Mouse (Mus musculus) ovary, adult 18-20 months (tissue): ENCODE measurements around the gene Gm17428.
"Not testable (repeated sequence)": the region's sequence is repeated elsewhere in the genome, so short reads cannot be mapped to it uniquely, and the experiment has no call there.

Source experiments
- DNase-seq: peaks from one replicate; pipeline ENCODE4 v3.0.0; 2022; ENCODE audit warnings: low spot score, mixed read lengths

Gm17428 gene

GRCm38 (mm10) chr14:54976633-54977032 is at the start of gene Gm17428:
Gene Gm17428, plus strand, starts transcription at chr14:54976933.
- no peak for DNase-seq

DNA sequence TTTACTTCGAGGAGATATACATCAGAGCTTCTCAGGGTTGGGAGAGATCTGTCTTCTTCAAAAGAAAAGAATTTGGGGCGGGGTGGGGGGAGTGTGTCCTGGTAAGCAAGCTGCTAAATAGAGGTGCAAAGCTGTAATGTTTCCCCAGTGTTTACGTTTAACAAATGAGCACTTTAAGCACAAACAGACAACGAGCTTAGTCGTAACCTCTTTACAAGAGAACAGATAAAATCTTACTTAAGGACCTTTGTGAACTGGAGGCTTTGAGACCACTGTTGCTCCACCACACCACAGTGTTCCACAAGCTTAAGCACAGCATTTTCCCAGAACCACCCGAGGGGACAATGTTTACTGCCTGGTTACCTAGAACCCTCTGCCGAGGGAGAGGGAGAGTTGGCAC is 49.4 kb upstream of the Gm17428 start:
- DNase-seq = no peak

- no peak for DNase-seq
Observed at GRCm38 (mm10) chr14:54929801-54930200, 46.9 kb upstream of the Gm17428 start.

DNA sequence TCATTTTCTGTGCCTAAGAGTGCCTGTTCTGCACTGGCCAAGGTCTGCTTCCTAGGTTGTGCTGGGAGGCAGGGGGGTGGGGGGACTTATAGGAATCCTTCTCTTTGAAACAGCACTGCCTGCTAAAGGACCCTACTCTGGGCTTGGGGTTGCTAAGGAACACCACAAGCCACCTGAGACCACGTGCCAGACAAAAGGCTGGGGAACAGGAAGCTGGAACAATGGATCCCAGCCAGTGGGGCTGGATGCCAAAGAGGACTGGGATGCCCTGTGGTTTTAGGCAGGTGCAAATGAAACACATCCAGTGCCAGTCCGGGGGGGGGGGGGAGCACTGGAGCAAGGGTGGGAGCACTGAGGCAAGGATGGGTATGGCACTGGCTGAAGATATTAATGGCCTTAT is 46.3 kb upstream of the Gm17428 start:
- no peak for DNase-seq

GRCm38 (mm10) chr14:54932645-54933150 is 44.0 kb upstream of the Gm17428 start, which contains the start of gene Il25:
Gene Il25, plus strand, starts transcription at chr14:54932695.
- DNase-seq = no peak

- no peak for DNase-seq
Observed at GRCm38 (mm10) chr14:54935904-54936830, 40.6 kb upstream of the Gm17428 start, which contains the start of gene Cmtm5. Gene Cmtm5, plus strand, starts transcription at chr14:54936261.

DNA sequence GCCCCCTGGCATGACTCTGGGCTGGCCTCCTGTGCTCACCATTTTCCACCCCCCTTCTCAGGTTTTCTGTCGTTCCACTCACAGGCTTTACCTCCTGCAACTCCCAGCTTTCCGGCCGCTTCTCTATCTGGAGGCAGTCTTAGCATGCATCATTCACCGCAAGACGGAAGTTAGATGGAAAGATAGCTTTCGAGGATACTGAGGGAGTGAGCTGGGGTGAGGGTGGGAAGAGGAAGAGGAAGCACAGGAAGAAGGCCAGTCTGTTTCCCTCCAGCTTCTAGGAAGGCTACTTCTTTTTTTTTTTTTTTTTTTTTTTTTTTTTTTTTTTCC is 39.9 kb upstream of the Gm17428 start:
- no peak for DNase-seq

GRCm38 (mm10) chr14:54937361-54938182 is 39.2 kb upstream of the Gm17428 start:
- no peak for DNase-seq

DNA sequence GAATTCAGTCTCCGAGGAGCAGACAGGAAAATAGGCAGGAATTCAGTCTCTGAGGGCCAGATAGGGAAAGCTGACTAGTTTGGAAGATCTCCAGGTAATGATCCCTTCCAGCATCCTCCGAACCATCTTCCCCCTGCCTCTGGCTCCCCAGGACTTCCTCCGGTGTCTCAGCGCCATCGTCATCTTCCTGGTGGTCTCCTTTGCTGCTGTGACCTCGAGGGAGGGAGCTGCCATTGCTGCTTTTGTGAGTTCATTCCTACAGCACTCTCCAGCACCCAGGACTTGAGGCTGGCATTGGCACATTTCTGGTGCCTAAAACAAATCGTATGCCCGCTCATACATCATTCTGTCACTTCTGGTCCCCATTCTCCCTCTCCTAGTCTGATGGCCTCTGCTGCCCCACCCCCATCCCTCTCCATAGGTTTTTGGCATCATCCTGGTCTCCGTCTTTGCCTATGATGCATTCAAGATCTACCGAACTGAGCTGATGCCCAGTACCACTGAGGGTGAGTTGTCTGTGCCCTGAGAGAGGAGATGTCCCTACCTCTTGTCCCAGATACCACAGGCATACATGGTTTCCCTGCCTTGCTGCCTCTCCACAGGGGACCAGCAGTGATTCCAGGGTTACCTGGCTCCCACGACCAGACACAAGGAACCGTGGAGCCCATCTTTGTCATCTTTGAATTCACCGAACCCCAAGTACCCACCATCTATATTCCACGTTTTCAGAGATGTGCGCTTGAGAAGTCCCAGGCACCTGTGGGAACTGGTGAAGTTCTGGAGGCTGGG is 38.1 kb upstream of the Gm17428 start:
- no peak for DNase-seq

GRCm38 (mm10) chr14:54939434-54940175 is 37.1 kb upstream of the Gm17428 start:
- peak; percentile 35 for DNase-seq

DNA sequence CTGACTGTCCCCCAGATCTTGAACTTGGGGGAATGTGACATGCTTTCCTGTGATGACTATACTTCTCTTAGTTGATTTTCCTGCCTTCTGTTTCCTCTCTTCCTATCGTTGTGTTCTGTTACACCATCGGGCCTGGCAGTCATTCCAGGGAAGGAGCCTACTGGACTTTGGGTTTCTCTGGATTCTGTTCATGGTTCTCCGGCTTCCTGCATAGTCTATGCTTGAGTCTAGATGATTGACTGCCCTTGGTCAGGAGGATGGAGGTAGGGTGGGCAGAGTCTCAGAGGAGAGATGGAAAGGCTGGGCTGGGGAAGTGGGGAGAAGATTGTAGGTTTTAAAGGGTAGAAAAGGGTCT is 36.6 kb upstream of the Gm17428 start:
- DNase-seq = no peak

DNA sequence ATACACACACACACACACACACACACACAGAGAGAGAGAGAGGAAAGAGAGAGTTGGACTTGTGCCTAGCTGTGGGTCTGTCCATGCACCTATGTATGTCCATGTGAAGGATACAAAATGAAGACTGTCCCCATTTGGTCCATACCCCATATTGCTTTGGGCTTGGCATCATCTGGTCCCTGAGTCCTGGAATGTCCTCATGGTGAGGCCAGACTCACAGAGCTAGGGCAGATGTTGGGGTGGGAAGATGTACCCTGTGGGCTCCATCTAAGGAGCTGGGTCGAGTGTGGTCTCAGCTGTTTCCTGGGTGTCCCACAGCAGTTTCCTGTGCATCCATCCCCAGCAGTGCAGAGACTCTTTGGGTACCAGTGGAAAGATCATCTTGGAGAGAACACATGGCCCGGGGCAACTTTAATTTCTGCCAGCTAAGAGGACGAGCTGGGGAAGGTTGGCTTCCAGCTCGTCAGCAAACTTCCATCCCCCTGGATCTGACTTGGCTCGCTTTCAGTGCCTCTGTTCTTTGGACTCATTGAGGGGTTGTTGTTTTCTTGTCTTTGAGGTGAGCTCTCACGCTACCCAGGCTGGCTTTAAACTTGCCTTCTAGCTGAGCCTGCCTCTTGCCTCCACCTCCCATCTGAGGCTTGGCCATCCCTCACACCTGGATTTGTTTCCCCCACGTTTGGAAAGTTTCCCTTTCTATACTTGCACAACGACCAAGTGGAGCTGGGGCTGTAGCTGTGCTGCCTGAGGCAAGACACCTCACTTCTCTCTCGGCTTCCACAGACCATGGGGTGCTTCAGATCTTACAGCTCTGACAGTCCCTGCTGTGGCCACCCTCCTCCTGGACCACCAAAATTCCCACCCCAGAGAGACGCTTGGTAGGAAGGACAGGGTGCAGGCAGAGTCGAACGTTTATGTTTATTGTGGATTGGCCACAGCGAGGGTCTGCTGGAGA is 35.4 kb upstream of the Gm17428 start:
- no peak for DNase-seq

DNA sequence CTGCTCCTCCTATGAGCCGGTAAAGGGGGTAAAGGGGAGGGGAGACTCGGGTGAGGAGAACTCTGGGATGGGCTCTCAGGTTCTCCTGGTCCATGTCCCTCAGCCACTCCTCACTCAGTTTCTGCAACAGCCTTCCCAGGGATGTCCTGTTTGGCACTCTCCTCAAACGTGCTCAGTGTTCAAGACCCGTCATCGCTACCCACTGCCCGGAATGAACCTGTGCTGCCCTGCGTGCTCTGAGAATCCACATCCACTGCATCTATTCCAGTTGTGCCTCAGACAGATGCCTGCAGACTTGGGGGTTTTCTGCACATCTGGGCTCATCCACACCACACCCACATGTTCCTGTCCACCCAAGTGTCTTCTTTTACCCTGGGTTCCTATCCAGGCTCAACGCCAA is 34.3 kb upstream of the Gm17428 start:
- DNase-seq = no peak

DNA sequence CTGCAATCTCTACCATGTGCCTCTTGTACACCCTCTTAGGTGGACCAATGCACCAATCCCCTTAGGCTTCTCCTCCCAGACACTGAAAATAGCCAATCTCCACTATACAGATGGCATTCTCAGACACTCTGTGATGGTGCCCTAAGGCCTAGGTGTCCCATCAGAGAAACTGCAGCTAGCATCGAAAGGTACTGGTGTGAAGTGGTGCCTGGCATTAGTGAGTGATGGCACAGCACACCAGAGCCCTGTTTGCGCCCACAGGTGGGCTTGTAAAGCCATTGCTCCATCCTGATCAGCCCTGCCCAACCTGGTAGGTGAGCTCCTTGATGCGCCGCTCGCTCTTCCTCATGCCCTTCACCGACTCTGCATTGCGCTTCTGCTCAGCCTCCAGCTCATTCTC is 32.8 kb upstream of the Gm17428 start:
- DNase-seq = no peak

DNA sequence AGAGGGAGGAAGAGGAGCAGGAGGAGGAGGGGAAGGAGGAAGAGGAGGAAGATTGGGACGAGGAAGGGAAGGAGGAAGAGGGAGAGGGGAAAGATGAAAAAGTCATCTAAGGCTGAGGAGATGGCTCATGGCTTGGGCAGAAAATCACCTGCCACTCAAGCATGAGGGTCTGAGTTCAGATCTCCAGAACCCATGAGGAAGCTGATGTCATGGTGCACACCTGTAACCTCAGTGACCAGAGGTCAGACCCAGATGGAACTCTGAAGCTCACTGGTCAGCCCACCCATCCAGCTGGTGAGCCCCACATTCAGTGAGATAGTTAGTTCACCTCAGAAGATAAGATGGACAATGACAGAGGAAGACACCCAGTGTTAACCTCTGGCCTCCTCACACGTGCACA is 31.8 kb upstream of the Gm17428 start:
- no peak for DNase-seq

- no peak for DNase-seq
Observed at GRCm38 (mm10) chr14:54945975-54946704, 30.6 kb upstream of the Gm17428 start.

DNA sequence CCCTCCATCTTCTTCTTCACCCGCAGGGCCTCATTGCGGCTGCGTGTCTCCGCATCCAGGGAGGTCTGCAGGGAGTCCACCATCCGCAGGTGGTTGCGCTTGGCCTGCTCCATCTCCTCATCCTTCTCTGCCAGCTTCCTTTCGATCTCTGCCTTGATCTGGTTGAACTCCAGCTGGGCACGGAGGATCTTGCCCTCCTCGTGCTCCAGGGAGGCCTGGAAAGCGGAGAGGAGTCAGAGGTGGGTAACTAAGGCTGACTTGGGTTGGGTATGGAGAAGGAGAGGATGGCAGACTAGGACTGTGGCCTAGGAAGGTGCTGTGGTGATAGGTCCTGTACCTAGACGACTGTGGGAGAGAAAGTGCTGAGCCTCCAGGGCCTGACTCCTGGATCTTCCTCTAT is 29.7 kb upstream of the Gm17428 start:
- DNase-seq = not testable (repeated sequence)

GRCm38 (mm10) chr14:54948781-54949180 is 28.0 kb upstream of the Gm17428 start:
- DNase-seq = no peak

DNA sequence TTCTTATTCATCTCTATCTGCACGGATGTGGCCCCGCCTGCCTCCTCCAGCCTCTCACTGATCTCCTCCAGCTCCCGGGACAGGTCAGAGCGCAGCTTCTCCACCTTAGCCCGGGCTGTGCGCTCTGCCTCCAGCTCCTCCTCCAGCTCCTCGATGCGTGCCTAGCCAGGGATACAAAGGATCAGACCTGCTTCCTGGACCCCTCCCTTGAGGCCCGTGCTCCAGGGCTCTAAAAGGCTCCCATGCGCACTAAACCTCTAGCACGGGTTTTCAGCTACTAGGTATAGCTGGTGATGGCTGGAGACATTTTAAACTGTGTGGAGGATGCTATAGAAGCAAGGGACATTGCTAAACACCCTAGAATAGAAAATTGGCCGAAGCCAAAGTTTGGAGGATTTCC is 26.2 kb upstream of the Gm17428 start:
- DNase-seq = no peak
